ENCODE assay signal across 1 mouse cellular context in the genomic region with DNA sequence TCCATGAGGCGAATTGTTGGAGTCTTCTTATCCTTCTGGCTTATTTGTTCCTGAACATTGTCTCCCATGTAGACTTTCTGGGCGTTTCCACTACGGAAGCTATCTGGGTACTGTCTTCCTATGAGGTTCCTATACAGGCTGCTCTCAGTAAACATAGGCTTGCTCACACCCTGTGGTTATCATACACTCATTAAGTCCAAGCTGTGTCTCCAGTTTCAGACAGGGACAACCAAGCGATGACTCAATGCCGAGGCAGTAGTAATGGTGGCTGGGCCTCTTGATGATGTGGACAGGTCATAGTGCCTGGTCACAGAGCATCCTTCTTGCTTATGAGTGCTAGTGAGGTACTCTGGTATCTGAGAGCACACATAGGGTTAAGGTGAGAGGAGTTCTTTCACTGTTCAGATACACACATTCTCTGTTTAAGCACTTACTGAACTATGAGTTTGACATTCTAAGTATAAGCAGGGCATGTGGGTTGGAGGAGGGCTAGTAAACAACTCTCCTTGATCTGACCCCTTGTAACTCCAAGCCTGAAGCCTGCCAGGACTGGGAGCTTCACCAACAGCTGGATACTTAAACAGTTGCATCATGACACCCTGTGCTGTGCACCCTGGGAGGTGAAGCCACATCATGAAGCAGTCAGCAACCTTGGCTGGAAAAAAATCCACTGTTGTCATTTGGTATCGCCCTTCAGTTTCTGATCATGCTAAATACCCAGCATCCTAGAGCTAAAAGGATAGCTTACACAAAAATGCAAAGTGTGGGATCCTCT.
TF ChIP-seq lines count a peak whose summit lies in the region.

No protein-coding gene starts in this region.

TF ChIP-seq in CH12.LX, 34 proteins besides CTCF, POLR2A, EP300 and RAD21 (continued from another document):
- no peak for TF ChIP-seq NRF1 (IDR thresholded peaks at IDR 0.05; ENCODE audit: low read depth, low read length)
- TF ChIP-seq SMC3 (IDR thresholded peaks at IDR 0.05; ENCODE audit: low read depth, low read length) = no peak
- no peak for TF ChIP-seq E2F4 (IDR thresholded peaks at IDR 0.05; ENCODE audit: insufficient replicate concordance, low read depth, low read length)
- no peak for TF ChIP-seq TCF12 (IDR thresholded peaks at IDR 0.05; ENCODE audit: low read depth, low read length)
- TF ChIP-seq MXI1 (IDR thresholded peaks at IDR 0.05; ENCODE audit: low read depth, low read length) = no peak
- no peak for TF ChIP-seq IRF4 (IDR thresholded peaks at IDR 0.05; ENCODE audit: low read depth, low read length)
- no peak for TF ChIP-seq TBP (conservative IDR thresholded peaks at IDR 0.05; ENCODE audit: low read depth, low read length)
- no peak for TF ChIP-seq ZMIZ1 (IDR thresholded peaks at IDR 0.05; ENCODE audit: low read depth, low read length)
TF ChIP-seq in CH12.LX: peak in this region for 0.
